22 mouse cellular contexts compared by ENCODE assay signal in genomic region chr1:46521032-46521431, GRCm38 (mm10).
DNase-seq lines count a peak whose midpoint lies in the region; ATAC-seq and TF ChIP-seq lines count a peak whose summit lies in the region.
"Had no signal": no experiment of that assay in that cellular context is flagged by ENCODE, and none has a peak within 500 bp of the region (broad histone marks: within the 10 kb centered on the region; RNA-seq: fewer than 3 reads in every experiment).

No protein-coding gene starts in this region.

- H3K9ac ChIP-seq in intestine, embryonic 15.5 days, result no peak overlapping the region
- no peak overlapping the region for H3K9ac ChIP-seq in intestine, postnatal 0 days (ENCODE audit: low read depth, low read length)
- H3K9ac ChIP-seq in kidney, embryonic 16.5 days (replicated peaks; ENCODE audit: low read length), result no peak overlapping the region
- no peak overlapping the region for H3K9ac ChIP-seq in kidney, embryonic 15.5 days
- H3K9ac ChIP-seq in kidney, postnatal 0 days (ENCODE audit: low read depth, low read length), result no peak overlapping the region
- no peak overlapping the region for H3K9ac ChIP-seq in intestine, embryonic 16.5 days (ENCODE audit: low read depth, low read length)

- H3K4me3 ChIP-seq in intestine, embryonic 15.5 days (replicated peaks), result no peak overlapping the region
- no peak overlapping the region for H3K4me3 ChIP-seq in intestine, postnatal 0 days (ENCODE audit: low read depth, low read length)
- H3K4me3 ChIP-seq in kidney, embryonic 16.5 days (ENCODE audit: low read length), result no peak overlapping the region
- no peak overlapping the region for H3K4me3 ChIP-seq in kidney, embryonic 15.5 days (replicated peaks)
- H3K4me3 ChIP-seq in kidney, postnatal 0 days (replicated peaks; ENCODE audit: low read depth, low read length), result no peak overlapping the region
- H3K4me3 ChIP-seq in intestine, embryonic 16.5 days (ENCODE audit: low read length), result no peak overlapping the region

- H3K4me1 ChIP-seq in intestine, embryonic 15.5 days (replicated peaks), result no peaks in the 10 kb centered on the region
- H3K4me1 ChIP-seq in intestine, postnatal 0 days (replicated peaks; ENCODE audit: control insufficient read depth, insufficient read depth, low read length), result no peaks in the 10 kb centered on the region
- no peaks in the 10 kb centered on the region for H3K4me1 ChIP-seq in kidney, embryonic 16.5 days (ENCODE audit: insufficient read depth, low read length)
- H3K4me1 ChIP-seq in kidney, embryonic 15.5 days, result no peaks in the 10 kb centered on the region
- no peaks in the 10 kb centered on the region for H3K4me1 ChIP-seq in kidney, postnatal 0 days (replicated peaks; ENCODE audit: insufficient read depth, low read length)
- H3K4me1 ChIP-seq in intestine, embryonic 16.5 days (ENCODE audit: control insufficient read depth, insufficient read depth, low read length), result no peaks in the 10 kb centered on the region

- ATAC-seq in intestine, embryonic 15.5 days, result 0 out of 2 replicates have a peak, but pooled peaks have one; percentile 55
- ATAC-seq in intestine, postnatal 0 days, result no peak
- peak; percentile 67; the same call in 1 of the 2 replicates for ATAC-seq in kidney, embryonic 16.5 days (ENCODE audit: low FRiP score, low TSS enrichment)
- no peak; the same call in 1 of the 2 replicates for ATAC-seq in kidney, embryonic 15.5 days (replicated peaks; ENCODE audit: low FRiP score)
- 0 out of 2 replicates have a peak, but pooled peaks have one; percentile 25 for ATAC-seq in kidney, postnatal 0 days (replicated peaks; ENCODE audit: low FRiP score, low read depth)
- ATAC-seq in intestine, embryonic 16.5 days, result peak; percentile 87
- ATAC-seq: activated CD4-positive, CD25-positive, alpha-beta regulatory T cell, adult 4 months; CD4-positive, CD25-positive, alpha-beta regulatory T cell, adult 4 months; Patski had no signal

- no peaks in the 10 kb centered on the region for H3K36me3 ChIP-seq in intestine, embryonic 15.5 days
- H3K36me3 ChIP-seq in intestine, postnatal 0 days (ENCODE audit: control insufficient read depth, insufficient read depth), result no peaks in the 10 kb centered on the region
- no peaks in the 10 kb centered on the region for H3K36me3 ChIP-seq in kidney, embryonic 16.5 days (ENCODE audit: insufficient read depth, low read length)
- no peaks in the 10 kb centered on the region for H3K36me3 ChIP-seq in kidney, embryonic 15.5 days
- no peaks in the 10 kb centered on the region for H3K36me3 ChIP-seq in kidney, postnatal 0 days (ENCODE audit: insufficient read depth, low read length)
- H3K36me3 ChIP-seq in intestine, embryonic 16.5 days (ENCODE audit: control insufficient read depth, insufficient read depth, low read length), result no peaks in the 10 kb centered on the region
- H3K36me3 ChIP-seq: G1E had no signal

- no peak overlapping the region for H3K27ac ChIP-seq in intestine, embryonic 15.5 days
- H3K27ac ChIP-seq in intestine, postnatal 0 days (ENCODE audit: low read depth, low read length), result no peak overlapping the region
- no peak overlapping the region for H3K27ac ChIP-seq in kidney, embryonic 16.5 days (ENCODE audit: low read length)
- no peak overlapping the region for H3K27ac ChIP-seq in kidney, embryonic 15.5 days
- H3K27ac ChIP-seq in kidney, postnatal 0 days, result no peak overlapping the region
- no peak overlapping the region for H3K27ac ChIP-seq in intestine, embryonic 16.5 days (ENCODE audit: low read length)

- H3K9me3 ChIP-seq in intestine, embryonic 15.5 days, result no peaks in the 10 kb centered on the region
- no peaks in the 10 kb centered on the region for H3K9me3 ChIP-seq in intestine, postnatal 0 days (ENCODE audit: control insufficient read depth)
- H3K9me3 ChIP-seq in kidney, embryonic 16.5 days (ENCODE audit: low read length), result no peaks in the 10 kb centered on the region
- H3K9me3 ChIP-seq in kidney, embryonic 15.5 days (replicated peaks), result no peaks in the 10 kb centered on the region
- H3K9me3 ChIP-seq in kidney, postnatal 0 days (replicated peaks; ENCODE audit: low read length), result no peaks in the 10 kb centered on the region
- H3K9me3 ChIP-seq in intestine, embryonic 16.5 days (ENCODE audit: control insufficient read depth, low read length), result no peaks in the 10 kb centered on the region
- H3K9me3 ChIP-seq: G1E had no signal

- no peak for DNase-seq in kidney, postnatal 0 days (ENCODE audit: low spot score)
- no peak for DNase-seq in kidney, postnatal 25 days
- DNase-seq in lung, postnatal 10 days, result no peak
- DNase-seq: adrenal gland, adult 2 months; adrenal gland, adult 8-10 months; adrenal gland, postnatal 10 days; adrenal gland, postnatal 14 days; adrenal gland, postnatal 25 days; adrenal gland, postnatal 36 days; B cell, adult 2 months; cerebellum, adult 11 months; cerebellum, adult 11-12 months had no signal

- no peaks in the 10 kb centered on the region for H3K27me3 ChIP-seq in intestine, embryonic 15.5 days (replicated peaks)
- no peaks in the 10 kb centered on the region for H3K27me3 ChIP-seq in intestine, postnatal 0 days (replicated peaks; ENCODE audit: control insufficient read depth, insufficient read depth, low read length)
- H3K27me3 ChIP-seq in kidney, embryonic 16.5 days (ENCODE audit: insufficient read depth, low read length), result no peaks in the 10 kb centered on the region
- H3K27me3 ChIP-seq in kidney, embryonic 15.5 days, result no peaks in the 10 kb centered on the region
- H3K27me3 ChIP-seq in kidney, postnatal 0 days (ENCODE audit: insufficient read depth, low read length), result no peaks in the 10 kb centered on the region
- H3K27me3 ChIP-seq in intestine, embryonic 16.5 days (replicated peaks; ENCODE audit: control insufficient read depth, insufficient read depth, low read length), result no peaks in the 10 kb centered on the region
- H3K27me3 ChIP-seq: CH12.LX, Patski had no signal

- H3K4me2 ChIP-seq in intestine, embryonic 15.5 days (replicated peaks), result no peak overlapping the region
- H3K4me2 ChIP-seq in intestine, postnatal 0 days (replicated peaks; ENCODE audit: low read depth), result no peak overlapping the region
- H3K4me2 ChIP-seq in kidney, embryonic 16.5 days (replicated peaks; ENCODE audit: low read depth, low read length), result no peak overlapping the region
- no peak overlapping the region for H3K4me2 ChIP-seq in kidney, embryonic 15.5 days
- H3K4me2 ChIP-seq in kidney, postnatal 0 days (ENCODE audit: low read length), result no peak overlapping the region
- H3K4me2 ChIP-seq in intestine, embryonic 16.5 days (ENCODE audit: low read depth, low read length), result no peak overlapping the region

- TF ChIP-seq CTCF in intestine, postnatal 0 days (IDR thresholded peaks at IDR 0.05; ENCODE audit: low read depth), result no peak
- TF ChIP-seq CTCF in kidney, postnatal 0 days (IDR thresholded peaks at IDR 0.05; ENCODE audit: low read depth), result no peak

Comparison
In these comparisons a context has a peak if more than half of its experiments do, and no peak if none do; other contexts are left out.
1. ATAC-seq: peak in intestine, embryonic 15.5 days (single experiment), kidney, embryonic 16.5 days (single experiment), kidney, postnatal 0 days (single experiment) and intestine, embryonic 16.5 days (single experiment); none in intestine, postnatal 0 days (single experiment) and kidney, embryonic 15.5 days (single experiment).